Mouse (Mus musculus) urinary bladder, adult 2 months (tissue): ENCODE results near the gene Cdc42ep3. TPM values are rescaled to one million over a fixed set of nuclear protein-coding genes. Genes with fewer than 3 reads are reported as not detected.
A peak's percentile ranks its signal among the peaks of the same experiment; 100 is the strongest.

Experiments used
- DNase-seq: peaks from one replicate; pipeline ENCODE4 v3.0.0; 2022; ENCODE audit warnings: low spot score
- polyA plus RNA-seq: library from polyadenylated mRNA; depleted of rRNA; stranded (reverse); fragments of >200 nt; gene quantifications from 2 replicates; pipeline ENCODE4 v1.2.3, GENCODE M21; 2012; rRNA removed

Cdc42ep3 gene
- 291 and 304 TPM in 2 replicates for polyA plus RNA-seq

DNA sequence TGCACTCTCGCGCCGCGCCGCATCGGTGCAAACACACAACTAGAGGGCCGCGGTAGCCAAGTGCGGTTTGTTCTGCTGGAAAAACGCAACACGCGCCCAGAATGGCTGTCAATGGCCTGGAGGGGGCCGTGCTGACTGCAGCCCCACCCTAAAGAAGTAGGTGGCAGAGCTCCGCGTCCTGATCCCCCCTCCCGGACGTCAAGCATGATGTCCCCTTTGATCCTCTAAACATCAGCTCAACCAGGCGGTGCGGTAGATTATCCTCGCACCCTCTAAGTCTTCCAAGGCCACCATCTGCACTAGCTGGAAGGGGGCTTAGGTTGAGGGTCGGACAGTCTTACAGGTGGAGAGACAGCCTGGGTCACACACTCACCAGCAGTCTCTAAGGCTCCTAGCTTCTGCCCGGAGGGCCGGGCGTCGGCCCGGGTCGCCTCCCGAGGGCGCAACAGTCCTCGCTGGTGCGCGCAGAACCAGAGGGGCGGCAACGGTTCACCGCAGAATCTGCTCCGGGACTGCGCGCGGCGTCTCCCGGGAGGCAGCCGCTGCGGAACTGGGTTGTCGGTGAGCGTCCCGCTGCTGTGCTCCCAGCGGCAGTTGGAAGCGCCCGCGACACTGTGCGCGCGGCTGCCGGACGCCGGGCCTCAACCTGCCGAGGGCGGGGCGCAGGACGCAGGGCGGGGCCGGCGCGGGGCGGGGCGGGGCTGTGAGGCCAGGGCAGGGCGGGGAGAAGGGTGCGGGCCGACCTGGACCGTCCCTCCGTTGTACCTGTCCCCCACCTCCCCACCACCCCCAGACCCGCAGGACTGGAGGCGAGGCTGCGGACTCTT is at the start of gene Cdc42ep3:
Gene Cdc42ep3 (minus strand): TSS at position 648 of the 827 bp plus-strand sequence.
- DNase-seq = peak; percentile 90

DNA sequence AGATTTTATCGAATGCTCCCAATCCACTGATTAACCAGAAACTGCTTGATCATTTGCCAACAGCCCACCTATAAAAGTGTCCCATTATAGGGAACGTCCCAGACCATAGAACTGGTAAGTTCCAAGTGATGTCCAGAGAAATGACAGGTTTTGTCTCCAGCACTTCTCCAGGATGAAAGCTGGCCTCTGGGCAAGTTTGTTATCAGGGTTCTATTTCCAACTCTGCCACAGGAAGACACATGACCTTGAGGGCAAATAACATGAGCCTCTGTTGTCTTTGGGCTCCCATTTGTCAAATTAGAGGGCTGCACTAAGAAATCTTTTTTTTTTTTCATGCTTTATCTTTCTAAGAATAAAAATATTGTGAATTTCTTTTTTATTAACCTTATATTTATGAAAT is 45.5 kb upstream of the Cdc42ep3 start:
- DNase-seq = no peak

DNA sequence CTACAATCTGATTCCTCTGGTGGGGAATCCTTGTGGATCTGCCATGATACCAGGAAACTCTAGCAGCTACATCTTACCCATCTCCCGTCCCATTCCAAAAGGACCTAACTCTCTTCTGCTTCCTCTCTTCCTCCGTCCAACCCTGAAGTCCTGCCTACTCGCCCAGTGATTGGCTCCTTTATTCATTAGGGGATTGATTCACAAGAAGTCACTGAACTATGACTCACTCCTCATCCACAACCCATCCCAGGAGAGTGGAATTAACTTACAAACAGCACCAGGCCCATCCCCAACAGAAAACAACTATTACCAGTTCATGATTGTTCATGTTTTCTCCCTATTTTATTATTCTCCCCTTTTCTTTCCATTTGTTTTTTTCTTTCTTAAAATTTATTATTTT is 43.5 kb upstream of the Cdc42ep3 start:
- no peak for DNase-seq

DNA sequence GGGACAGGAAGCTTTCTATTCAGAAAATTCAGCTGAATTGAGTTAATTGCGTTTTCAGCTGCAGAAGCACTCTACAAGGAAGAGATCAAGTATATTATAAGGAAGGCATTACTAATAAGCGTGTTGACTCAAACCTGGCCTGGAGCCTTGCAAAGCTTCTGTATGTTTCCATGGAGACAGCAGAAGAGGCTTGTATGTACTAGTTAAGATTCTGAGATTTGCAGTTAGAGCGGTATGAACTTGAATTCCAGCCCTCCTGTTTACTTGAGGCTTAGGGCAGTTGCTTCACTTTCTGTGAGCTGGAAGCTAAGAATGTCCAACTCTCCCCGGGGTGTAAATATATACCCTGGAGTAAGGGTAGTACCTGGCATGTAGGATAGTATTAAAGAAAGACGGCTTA is 39.9 kb upstream of the Cdc42ep3 start:
- DNase-seq = no peak

DNA sequence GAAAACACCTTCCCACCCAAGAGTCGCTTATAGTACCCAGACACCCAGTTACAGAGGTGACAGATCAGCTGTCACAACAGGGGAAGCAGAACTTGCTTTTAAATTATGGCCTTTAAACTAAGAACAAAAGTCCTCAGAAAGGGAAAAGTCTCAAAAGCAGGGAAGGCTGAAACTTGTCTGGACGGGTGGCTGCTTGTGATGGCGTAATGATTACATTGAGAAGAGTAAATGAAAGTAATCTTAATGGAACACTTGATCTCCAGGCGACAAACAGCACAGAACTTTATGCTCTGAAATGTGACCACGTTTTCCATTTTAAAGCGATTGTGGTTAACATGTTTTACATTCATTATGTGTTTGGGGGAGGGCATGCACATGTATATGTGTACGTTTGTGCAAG is 39.0 kb upstream of the Cdc42ep3 start:
- DNase-seq = no peak

DNA sequence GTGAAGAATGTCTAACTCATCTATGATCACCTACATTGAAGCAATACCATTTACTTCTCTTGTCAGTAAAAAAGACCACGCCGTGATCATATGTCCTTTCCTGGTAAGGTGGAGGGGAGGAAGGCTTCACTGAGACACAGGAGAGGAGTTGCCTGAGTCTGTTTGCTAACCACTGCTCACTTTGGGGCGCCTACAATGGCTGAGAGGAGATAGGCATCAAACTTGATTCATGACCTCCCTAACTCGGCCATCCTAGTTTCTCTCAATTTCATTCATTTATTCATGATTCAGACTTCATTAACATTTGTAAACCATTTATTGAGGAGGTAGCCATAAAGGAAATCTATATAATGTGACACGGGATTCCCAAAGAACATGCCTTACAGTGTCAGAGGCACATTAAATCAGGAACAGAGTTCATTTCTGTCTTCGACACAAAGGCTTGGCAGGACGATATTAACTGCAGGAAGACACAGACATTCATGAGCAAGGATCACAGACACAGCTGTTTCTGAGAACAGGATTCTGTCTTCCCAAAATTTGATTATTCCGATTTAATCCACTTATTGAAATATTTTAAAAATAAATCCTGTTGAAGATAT is 32.7 kb upstream of the Cdc42ep3 start:
- DNase-seq = no peak

DNA sequence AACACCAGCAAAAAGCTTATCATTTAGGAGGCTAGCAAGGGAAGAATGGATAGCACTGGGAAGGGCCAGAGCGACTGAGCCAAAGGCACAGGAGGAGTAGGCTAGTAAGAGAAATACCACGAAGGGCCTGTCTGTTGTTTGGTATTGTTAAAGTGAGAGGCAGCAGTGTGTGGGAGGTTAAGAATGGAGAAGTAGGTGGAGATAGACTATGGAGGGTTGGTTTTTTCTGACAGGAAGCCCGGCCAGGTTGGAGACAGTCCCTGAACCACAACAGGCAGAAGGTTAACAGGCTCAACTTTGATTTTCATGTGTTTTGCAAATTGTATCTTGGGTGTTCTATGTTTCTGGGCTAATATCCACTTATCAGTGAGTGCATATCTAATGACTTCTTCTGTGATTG is 26.6 kb upstream of the Cdc42ep3 start:
- no peak for DNase-seq

DNA sequence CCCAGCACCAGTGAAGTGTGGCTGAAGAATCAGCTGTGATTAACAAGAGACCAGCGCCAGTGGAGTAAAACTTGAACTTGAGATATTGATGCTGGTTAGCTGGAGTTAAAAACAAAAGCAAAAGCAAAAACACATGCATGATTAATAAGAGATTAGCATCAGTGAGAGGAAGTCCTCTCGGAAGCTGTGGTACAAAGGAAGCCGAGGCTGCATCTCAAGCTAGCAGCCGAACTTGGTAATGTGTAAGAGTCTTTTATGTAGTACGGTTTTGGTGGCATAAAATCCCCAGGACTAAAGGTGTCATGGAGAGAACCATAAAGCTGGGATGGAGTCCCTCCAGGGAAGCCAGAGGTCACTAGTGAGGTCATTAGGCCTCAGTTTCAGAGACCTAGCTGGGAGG is 24.3 kb upstream of the Cdc42ep3 start:
- no peak for DNase-seq

DNA sequence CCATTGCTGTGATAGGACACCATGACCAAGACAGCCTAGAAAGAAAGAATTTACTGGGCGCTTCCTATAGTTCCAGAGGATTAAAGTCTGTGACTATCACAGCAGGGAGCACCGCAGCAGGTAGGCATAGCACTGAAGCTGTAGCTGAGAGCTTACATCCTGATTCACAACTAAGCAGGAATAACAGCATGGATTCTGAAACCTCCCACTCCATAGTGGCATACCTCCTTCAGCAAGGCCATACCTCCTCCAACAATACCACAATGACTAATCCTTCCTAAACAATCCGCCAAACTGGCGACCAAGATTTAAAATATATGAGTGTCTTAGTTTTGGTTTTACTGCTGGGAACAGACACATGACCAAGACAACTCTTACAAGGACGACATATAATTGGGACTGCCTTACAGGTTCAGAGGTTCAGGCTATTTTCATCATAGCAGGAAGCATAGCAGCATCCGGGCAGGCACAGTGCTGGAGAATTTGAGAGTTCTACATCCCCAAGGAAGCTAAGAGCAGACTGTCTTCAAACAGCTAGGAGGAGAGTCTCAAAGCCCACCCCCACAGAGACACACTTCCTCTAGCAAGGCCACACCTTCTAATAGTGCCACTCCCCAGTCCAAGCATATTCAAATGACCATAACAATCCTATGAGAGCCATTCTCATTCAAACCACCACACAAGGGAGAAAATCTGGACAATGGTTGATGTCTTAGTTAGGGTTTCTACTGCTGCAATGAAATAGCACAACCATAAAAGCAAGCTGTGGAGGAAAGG is 21.7 kb upstream of the Cdc42ep3 start:
- DNase-seq = no peak

DNA sequence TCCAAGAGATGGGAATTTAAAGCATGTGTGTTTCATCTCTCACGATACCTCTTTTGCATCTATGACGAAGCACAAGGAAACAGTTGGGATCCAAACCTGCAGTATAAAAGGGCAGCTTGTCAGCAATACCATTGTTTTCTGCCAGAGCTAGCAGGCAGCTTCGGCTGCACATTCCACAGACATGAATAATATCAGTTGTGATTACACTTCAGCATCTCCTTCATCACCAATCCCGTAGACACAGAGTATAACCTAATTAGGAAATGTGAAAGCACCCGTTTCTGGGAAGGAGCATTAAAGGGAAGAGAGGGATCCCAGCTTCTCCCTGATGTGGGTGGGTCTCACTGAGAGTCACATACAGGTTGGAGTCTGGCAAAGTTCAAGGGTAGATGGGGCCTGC is 18.1 kb upstream of the Cdc42ep3 start:
- DNase-seq = no peak

DNA sequence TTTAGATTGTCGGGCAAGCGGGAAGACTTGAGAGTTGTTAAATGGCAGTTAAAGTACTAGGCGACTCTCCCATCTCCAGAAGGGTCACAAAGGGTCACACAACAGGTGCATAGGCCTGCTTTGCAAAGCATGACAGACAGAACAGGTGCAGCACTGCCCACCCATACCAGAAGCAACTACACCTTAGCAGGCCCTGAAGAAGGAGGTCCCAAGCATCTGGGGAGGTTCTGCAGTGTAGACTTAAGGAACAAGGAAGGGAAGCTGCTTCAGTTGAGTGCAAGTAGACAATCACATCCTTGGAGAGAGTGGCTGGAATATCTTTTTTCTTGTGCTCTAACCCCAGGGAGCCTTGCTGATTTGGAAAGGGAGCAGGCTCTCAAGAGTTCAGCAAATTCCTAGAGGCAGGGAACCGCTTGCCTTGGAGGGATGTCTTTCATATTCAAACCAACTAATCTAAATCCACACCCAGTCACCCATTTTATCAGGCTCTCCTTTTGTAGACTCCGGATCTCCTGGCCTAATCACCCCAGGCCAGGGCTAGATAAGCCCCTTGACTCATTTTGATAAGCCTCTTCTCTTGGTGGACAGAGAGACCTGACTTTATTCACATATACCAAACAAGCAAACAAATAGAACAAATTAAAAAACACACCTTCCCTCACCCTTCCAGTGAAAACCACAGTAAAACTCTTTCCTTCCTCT is 10.0 kb upstream of the Cdc42ep3 start:
- no peak for DNase-seq

DNA sequence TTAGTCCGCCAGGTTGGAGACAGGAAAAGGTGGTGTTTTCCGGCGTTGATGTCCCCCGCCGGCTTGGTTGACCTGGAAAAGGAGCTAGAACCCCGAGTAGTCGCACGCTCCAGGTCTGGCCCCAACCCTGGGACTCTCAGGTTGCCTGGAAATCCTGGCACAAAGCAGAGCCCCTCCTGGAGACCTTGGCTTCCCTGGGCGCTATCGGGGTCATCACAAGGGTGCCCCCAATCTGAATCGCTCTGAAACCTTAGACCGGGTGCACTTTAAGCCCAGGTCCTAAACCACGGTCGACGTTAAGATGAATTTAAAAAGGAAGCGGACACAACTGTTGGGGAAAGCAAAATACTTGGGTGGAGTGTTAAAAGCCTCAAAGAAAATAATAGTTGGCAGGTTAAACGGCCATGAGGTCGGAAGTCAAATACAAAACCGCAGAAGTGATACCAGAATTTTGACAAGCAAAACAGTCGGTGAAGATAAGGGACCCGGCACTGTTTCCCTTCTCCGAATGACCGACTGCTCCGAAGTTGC is 1.2 kb upstream of the Cdc42ep3 start:
- DNase-seq = no peak

DNA sequence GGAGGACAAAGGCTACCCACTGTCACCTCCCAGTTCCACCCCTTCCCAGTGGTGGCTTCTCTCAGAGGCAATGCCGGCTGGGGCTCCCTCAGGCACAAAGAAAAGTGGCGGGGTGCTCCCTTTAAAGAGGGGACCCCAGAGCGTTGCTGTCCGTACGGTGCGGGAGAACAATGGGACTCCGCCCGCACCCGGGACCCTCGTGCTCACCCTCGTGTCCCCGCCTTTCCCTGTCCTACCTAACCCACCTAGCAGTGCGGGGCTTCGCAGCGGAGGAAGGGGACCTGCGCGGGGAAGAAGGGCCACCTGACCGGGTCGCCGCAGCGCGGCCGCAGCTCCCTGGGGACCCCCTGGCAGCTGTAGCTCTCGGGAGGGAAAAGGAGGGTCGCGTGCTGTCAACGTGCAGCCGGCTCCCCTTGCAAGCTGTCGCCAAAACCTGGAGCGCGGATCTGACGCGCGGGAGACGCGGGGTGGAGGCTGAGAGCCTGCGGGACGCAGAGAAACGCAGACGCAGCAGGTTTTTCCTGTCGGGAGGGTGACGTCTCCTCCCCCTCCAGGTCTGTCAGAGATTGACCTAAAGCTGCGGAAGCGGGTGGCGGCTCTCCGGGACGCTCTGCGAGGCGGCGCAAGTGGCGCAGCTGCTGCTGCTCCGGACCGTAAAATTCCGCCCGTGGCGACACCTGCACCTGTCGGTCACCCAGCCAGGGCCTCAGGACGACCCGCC is 540 bp upstream of the Cdc42ep3 start:
- DNase-seq = peak; percentile 77

DNA sequence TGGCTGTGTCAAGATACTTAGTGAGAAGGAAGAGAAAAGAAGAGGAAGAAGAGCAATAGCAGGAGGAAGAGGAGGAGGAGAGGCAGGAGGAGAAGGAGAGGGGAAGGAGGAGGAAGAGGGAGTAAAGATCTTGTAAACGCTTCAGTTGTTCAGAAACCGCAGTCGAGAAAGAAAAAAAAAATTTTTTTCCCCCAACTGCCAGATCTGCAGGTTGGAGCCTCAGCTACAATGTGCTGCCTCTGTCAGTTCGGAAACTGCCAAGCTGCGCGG is 782 bp downstream of the Cdc42ep3 start:
- DNase-seq = no peak

DNA sequence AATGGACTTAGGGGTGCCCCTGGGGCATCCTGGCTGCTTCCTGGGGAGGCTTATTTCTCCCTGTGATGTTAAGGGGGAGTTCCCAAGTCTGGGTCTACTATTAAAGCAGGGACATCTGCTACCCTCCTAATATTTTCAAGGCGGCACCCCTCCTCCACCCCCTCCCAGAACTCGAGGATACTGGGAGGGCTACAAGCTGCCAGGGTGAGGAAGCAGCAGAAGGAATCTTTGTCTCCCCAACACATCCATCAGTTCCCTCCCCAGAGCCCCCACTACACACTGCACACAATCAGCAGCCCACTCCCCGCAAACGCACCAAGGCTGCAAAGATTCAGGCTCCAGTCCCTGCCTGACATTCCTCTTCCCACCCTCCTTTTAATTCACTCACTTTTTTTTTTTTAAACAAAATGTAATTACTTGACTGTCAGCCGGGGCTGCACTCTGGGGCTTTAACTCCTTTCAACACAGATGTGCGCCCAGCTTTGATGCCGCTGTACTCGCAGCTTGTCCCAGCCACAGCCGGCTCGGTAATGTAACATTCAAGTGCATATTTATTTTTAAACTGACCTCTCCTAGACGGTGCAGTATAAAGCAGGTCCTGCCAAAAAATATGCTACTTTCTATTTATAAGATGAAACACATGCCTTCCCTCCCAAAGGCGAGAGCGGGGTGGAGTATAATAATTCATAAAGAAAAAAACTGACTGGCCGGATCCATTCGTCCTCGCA is 1.3 kb downstream of the Cdc42ep3 start:
- no peak for DNase-seq

DNA sequence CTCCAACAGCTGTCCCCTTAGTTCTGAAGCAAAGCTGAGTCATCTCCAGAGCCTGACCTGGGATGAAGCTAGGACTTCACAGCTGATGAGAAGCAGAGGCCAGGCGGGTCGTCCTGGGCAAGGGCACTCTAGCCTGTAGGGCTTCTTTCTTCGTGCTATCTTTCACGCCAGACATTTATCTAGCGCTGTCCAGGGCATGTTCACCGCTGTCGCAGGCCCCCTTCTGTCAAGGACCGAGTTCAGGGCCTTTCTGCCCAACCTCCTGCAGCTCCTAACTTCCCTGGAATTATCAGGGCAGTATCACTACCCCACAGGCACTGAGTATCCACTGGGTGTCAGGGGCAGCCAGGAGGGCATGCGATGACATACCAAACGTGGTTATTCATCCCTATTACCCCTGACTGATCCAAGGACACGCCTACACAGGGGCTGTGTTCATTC is 4.1 kb downstream of the Cdc42ep3 start:
- no peak for DNase-seq

DNA sequence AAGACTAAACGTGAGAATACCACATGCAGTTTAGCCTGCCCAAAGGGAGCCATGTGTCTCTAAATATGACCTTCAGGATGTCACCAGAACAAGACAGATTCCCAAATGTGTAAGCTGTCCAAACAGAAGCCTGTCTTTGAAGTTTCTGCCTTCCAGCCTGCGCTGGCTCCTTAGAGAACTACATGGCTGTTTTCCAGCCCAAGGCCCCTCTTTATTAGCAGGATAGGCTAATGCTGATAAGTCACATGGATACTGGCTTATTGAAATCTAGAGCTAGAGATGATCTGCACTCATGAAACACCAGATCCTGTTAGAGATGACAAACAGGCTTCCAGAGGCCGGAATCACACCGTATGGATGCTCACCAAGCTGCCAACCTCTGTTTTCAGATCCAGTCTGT is 5.5 kb downstream of the Cdc42ep3 start:
- DNase-seq = no peak

DNA sequence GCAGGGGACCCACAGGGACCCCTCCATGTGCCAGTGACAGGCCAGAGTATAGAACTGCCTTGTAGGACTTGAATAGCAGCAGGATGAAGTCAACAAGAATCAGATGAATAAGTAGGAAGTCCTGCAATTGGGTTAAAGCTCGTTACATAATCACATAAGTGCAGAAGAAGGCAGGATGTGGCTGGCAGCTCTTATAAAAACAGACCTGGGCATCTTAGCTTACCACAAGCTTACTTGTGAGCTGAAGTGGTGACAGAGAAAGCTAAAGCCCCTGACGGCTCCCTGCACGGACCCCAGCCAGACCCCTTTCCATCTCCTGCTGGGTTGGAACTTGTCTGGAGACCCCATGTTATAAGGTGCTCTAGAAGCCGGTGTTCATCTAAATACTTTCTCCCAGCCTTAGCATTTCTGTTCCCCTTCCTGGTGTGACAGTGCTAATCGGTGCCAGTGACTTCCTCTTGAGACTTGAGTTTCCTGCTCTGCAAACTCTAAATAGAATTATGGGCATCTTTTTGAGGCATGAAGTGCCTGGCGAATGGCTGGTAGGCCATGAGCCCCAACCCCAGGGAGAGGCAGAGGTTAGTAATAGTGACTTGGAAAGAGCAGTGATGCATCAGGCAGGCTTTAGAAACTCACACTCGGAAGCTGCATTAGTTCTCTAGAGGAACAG is 6.8 kb downstream of the Cdc42ep3 start:
- no peak for DNase-seq

DNA sequence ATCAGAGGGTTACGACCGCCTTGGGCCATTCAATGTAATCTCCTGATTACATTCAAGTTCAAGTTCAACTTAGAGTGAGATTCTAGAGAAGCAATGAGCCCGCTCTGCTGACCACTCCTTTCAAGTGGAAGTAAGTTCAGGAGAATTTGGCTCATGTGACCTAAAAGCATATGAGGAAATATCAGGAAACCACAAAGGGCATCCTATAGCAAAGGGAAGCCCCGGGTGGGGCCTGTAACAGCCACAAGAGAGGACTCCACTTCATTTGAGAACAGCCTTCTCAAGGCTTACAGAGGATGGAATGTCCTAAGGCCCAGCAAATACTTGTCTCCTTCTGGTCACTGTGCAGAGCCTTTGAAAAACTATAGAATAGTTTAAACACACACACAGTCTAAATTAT is 7.6 kb downstream of the Cdc42ep3 start:
- no peak for DNase-seq
